Mouse (Mus musculus) thymus, postnatal 0 days (tissue): ENCODE results near the gene Zbtb20. TPM values are rescaled to one million over a fixed set of nuclear protein-coding genes. Genes with fewer than 3 reads are reported as not detected.

Source experiments
- DNase-seq: peaks from one replicate; pipeline ENCODE4 v3.0.0-alpha.2; 2015; ENCODE audit warnings: low spot score
- polyA plus RNA-seq: library from polyadenylated mRNA; unstranded; fragments of >200 nt; fragmentation: Nextera tagmentation; extraction: Ambion mirVana; gene quantifications from 2 replicates; pipeline ENCODE4 v1.2.1, GENCODE M21; 2015

Gene Zbtb20
- polyA plus RNA-seq, 1 experiment from 2014 or later, result 15.5 TPM

- no peak for DNase-seq
These were observed 599.5 kb downstream of the Zbtb20 start for GRCm38 (mm10) chr16:43474941-43475728.

DNA sequence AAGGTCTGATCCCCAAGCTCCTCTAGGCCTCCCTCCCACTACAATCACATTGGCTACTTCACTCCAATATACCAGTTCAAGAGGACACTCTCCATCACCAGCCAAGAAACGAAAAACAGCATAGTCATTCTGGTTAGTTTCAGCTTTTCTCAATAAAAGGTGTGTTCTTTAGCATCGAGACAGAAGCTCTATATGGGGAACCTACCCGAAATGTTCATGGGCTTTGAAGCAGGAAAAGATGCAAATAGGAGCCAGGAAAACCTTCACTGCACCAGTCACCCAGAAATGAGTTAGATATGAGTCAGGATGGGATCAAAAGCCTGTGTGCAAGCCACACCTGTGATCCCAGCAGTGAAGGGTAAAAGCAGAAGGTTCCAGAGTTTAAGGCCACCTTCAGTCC lies 601.2 kb downstream of the Zbtb20 start:
- DNase-seq, result no peak

DNA sequence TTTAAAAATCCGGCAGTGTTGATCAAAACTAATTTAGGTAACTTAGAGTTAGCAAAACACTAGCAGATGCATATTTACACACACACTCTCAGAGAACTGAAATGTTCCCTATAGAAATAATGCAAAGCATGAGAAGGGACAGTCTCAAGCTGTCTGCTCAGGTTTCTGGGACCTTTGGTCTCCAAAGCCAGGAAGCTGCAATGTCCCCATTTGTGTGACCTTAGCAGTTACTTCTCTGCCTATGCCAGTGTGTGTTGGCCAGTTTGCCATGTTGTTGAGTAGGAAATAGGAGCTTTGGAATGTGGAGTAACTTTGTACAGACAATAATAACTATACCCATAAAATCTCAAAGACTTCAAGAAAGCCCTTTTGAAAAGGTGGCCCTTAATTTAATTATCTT lies 602.7 kb downstream of the Zbtb20 start:
- DNase-seq, result no peak

- no peak for DNase-seq
These were observed 604.9 kb downstream of the Zbtb20 start for GRCm38 (mm10) chr16:43480532-43480931.

- DNase-seq, result no peak
These were observed 606.4 kb downstream of the Zbtb20 start for GRCm38 (mm10) chr16:43482125-43482524.

- no peak for DNase-seq
These were observed 607.1 kb downstream of the Zbtb20 start for GRCm38 (mm10) chr16:43482738-43483137.

GRCm38 (mm10) chr16:43484400-43484799 lies 608.7 kb downstream of the Zbtb20 start:
- no peak for DNase-seq

DNA sequence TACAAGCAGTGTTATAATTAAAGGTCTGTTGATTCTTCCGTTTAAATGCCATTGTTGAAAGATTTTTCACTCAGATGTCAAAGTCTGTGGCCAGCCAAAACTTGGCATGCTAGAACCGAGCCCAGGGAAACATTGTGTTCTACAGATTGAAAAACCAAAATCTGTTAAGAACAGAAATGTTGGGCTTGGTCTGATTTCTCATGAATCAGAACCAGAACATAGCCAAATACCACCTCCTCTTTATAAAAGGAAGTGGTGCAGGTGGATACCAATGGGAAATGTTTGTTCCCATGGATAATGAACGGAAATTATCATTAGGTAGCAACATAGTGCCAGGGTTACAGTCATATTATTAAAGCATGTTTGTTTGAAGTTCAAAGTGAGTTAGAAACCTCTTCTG lies 613.7 kb downstream of the Zbtb20 start:
- no peak for DNase-seq

- no peak for DNase-seq
These were observed 614.3 kb downstream of the Zbtb20 start for GRCm38 (mm10) chr16:43489984-43490383.

GRCm38 (mm10) chr16:43492863-43493262 lies 617.2 kb downstream of the Zbtb20 start:
- DNase-seq, result no peak

- no peak for DNase-seq
These were observed 618.1 kb downstream of the Zbtb20 start for GRCm38 (mm10) chr16:43493596-43494385.

DNA sequence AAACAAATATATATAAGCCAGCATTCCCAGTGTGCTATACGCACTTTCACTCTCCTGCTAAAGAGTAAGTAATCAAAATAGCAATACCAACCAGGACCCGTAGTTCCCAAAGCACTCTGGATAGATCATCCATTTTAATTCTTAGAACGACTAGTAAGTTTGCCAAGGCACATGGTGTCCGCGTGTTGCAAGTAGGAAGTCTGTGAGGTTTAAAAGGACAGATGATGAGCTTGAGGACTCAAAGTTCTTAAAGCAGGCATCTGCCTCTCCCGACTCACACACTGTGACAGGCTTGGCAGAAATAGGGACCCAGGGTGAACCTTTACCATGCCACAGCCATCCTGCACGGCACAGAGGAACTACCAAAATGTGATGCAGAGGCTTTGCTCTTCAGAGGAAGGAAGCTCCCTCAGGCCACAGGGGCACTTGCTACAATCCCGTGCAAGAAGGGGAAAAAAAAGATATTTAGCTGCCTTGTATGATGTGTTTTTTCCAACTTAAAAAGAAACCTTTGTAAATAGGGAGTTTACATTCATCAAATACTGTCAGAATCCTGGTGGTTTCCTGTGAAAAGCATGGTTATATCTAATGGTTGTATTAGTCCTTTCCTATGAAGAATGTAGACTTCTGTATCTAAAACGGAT lies 619.6 kb downstream of the Zbtb20 start:
- DNase-seq, result no peak

DNA sequence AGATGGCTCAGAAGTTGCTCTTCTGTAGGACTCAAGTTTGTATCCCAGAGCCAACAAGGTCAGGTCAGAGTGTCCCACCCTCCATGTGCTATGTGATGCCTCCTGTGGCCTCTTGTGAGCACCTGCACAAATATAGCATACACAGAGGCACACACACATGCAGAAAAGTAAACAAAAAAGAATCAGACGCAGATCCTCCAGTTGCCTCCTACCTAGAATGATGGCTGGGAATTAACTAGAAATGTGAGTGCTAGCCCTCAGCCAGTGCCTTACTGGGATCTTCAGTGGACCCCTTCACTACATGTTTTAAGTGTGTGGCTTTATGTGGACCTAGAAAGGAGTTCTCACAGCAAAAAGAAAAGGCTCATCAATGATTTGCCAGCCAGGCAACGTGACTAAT lies 621.4 kb downstream of the Zbtb20 start:
- no peak for DNase-seq

DNA sequence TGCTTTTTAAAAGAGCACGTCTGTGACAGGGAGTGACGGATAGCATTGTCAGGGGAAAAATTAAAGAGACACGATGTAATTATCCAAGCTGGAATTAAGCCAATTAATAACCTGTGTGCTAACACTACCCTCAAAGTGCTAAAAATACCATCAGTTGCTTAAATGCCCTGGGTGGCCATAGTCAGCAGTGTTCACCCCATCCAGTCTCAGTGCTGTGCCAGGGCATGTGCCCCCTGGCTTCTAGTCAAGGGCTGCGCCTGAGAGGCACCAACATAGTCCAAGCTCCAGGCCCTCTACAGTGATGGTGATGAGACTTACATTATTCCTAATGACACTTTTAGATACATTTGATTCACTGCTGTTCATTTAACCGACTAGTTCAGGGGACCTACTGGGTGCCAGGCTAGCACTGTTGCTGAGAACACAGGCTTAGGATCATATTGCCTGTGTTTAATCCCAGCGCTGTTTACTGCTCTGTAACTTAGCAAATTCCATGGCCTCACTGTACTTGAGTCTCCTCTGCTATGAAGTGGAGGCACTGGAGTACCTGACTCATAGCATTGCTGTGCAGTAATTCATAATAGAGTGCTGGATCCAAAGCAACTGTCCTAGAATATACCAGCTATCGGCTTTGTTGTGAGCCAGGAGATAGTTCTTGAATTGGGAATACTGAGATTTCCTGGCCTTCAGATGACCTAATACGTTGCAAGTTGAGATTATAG lies 624.6 kb downstream of the Zbtb20 start:
- no peak for DNase-seq

- no peak for DNase-seq
These were observed 625.6 kb downstream of the Zbtb20 start for GRCm38 (mm10) chr16:43501284-43501683.

GRCm38 (mm10) chr16:43502339-43503009 lies 626.8 kb downstream of the Zbtb20 start:
- DNase-seq, result no peak

DNA sequence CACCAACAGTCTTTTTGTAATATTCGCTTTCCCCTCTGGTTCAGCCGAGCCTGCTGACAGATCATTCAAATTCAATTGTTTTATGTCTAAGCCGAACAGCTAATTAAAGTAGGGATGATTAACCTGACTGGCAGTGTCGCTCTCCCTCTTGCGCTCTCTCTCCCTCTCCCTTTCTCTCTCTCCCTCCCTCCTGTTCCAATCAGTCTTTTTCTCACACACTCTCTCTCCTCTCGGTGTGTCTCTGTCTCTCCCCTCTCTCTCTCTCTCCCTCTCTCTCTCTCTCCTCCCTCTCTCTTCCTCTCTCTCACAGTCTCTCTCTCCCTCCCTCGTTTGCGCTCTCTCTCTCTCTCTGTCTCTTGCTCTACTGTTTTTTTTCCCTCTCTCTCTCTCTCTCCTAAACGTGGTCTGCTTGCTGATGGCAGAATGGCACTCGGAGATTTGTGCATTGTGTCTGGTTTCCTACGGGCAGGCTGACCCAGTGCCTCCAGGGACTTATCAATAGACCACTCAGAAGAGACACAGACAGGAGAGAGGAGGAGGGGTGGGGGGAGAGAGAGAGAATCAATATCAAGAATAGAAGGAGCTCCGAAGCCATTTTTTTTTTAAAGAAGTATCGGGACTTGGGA lies 627.4 kb downstream of the Zbtb20 start:
- no peak for DNase-seq

DNA sequence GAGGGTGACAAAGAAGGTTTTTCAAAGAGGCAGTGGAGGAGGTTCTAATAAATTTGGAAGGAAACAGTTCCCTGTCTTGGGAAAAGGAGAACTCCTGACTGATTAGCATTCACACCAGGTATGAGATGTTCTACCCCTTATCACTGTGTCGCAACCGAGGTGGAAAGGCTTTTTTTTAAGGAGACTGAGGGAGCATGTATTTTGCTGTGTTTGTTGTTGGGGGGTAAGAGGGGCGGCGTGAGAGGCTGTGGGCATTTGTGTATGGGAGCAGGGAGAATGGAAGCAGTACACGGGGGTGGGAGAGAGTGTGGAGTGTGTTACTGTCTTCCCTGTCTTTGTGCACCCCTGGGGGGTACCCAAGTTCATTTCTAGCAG lies 627.9 kb downstream of the Zbtb20 start:
- DNase-seq, result no peak

DNA sequence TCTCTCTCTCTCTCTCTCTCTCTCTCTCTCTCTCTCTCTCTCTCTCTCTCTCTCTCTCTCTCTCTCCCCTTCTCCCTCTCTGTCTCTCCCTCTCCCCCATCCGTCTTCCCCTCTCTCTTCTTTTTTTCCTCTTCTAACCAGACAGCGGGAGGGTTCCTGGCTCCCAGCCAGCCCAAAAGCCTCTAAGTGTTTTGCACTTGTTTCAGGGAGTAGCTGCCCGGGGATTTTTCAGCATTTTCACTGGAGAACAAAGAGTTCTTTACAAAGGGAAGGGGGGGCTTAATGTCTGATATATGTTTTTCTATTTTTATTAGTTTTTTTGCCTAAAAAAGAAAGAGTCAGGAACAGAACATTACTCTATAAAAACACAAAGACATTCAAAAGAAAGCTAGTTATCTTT lies 628.5 kb downstream of the Zbtb20 start:
- DNase-seq, result no peak

DNA sequence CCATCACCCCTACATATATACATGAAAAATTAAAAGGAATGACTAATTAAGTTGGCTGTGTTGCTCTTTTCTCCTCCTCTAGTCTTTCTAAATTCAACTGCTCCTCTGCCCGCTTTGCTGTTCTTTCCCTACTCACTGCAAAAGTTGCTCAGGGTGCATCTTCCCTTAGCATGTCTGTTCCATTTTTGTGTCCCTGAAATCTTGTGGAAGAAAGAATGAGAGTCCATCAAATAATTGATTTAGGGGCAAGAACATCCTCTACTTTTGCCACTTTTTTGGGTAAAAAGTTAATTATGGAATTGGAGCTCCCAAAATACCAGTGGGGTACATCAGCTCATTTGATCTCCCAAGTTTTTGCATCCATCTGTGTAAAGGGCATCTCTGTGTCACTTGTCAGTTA lies 628.9 kb downstream of the Zbtb20 start:
- no peak for DNase-seq
